Mouse (Mus musculus): Measurements from ENCODE around the gene Slc28a3.

- TF ChIP-seq POLR2A (IDR thresholded peaks at IDR 0.05; ENCODE audit: borderline replicate concordance, control insufficient read depth, low read depth, low read length) (no peak), CTCF (IDR thresholded peaks at IDR 0.05; ENCODE audit: control insufficient read depth, insufficient read depth, low read length) (no peak)
Observed at GRCm38 (mm10) chr13:58629365-58630050, 18.8 kb upstream of the Slc28a3 start.

Measured in bone marrow, adult 2 months (tissue).